Mouse (Mus musculus) G1E (cell line): ENCODE measurements around the gene 2410131K14Rik.

Experiments used
- CTCF ChIP-seq: IDR thresholded peaks from 2 replicates; pipeline ENCODE4 v1.5.1; 2012; ENCODE audit warnings: low read depth, low read length, inconsistent platforms, mixed read lengths
- GATA1 ChIP-seq: IDR thresholded peaks from 2 replicates; pipeline ENCODE4 v1.6.1; 2012; ENCODE audit warnings: borderline replicate concordance, low read length, inconsistent platforms, mixed read lengths
- GATA2 ChIP-seq: IDR thresholded peaks from 2 replicates; pipeline ENCODE4 v1.6.1; 2012; ENCODE audit warnings: low read depth, low read length, inconsistent platforms, borderline replicate concordance
- TAL1 ChIP-seq: conservative IDR thresholded peaks from 2 replicates; pipeline ENCODE4 v1.6.1; 2012; ENCODE audit warnings: low read depth, low read length, inconsistent platforms, mixed read lengths

GRCm38 (mm10) chr5:118205852-118206251 lies 39.2 kb upstream of the 2410131K14Rik start:
- no peak for TF ChIP-seq TAL1
- TF ChIP-seq CTCF, result no peak
- TF ChIP-seq GATA1, result no peak
- TF ChIP-seq GATA2, result no peak
